Mouse (Mus musculus) thymus, adult 2 months (tissue): ENCODE measurements around the gene Cryz. TPM values are rescaled to one million over a fixed set of nuclear protein-coding genes. Genes with fewer than 3 reads are reported as not detected.

Experiments used
- DNase-seq: peaks from one replicate; pipeline ENCODE4 v3.0.0; 2021
- H3K27ac ChIP-seq: fragments of 200-500 bp; 2 replicates; pipeline ENCODE4 v1.5.1; 2012; ENCODE audit warnings: low read length, control low read depth; ENCODE audit not compliant: control insufficient read depth, insufficient read depth
- H3K27me3 ChIP-seq: fragments of 200-500 bp; 2 replicates; pipeline ENCODE4 v1.6.1; 2012; ENCODE audit warnings: mild to moderate bottlenecking, low read length, moderate library complexity, mixed read lengths; ENCODE audit not compliant: control insufficient read depth, insufficient read depth
- H3K36me3 ChIP-seq: fragments of 200-500 bp; 2 replicates; pipeline ENCODE4 v1.6.1; 2012; ENCODE audit warnings: mild to moderate bottlenecking, low read length, moderate library complexity; ENCODE audit not compliant: control insufficient read depth, insufficient read depth
- H3K4me1 ChIP-seq: fragments of 200-500 bp; replicated peaks from 2 replicates; pipeline ENCODE4 v1.6.1; 2012; ENCODE audit warnings: low read length; ENCODE audit not compliant: control insufficient read depth, insufficient read depth
- H3K4me3 ChIP-seq: fragments of 200-500 bp; 2 replicates; pipeline ENCODE4 v1.5.1; 2012; ENCODE audit warnings: mild to moderate bottlenecking, low read length, control low read depth, moderate library complexity; ENCODE audit not compliant: control insufficient read depth, insufficient read depth
- CTCF ChIP-seq: fragments of 200-500 bp; IDR thresholded peaks from 2 replicates; pipeline ENCODE4 v1.5.1; 2012; ENCODE audit warnings: mild to moderate bottlenecking, control low read depth, low read length, moderate library complexity, borderline replicate concordance; ENCODE audit not compliant: control insufficient read depth, poor library complexity, insufficient read depth; ENCODE audit errors: extremely low read depth
- POLR2A ChIP-seq: fragments of 200-500 bp; IDR thresholded peaks from 2 replicates; pipeline ENCODE4 v1.6.1; 2012; ENCODE audit warnings: mild to moderate bottlenecking, low read length, control low read depth, moderate library complexity; ENCODE audit not compliant: control insufficient read depth, poor library complexity, insufficient read depth; ENCODE audit errors: extremely low read depth
- WGBS: fragments of 180-500 bp; shearing (Covaris S2); methylation state at CpG from one replicate; pipeline ENCODE4 v1.1.7; 2018; 5-methylcytosine and 5-hydroxymethylcytosine counted together
- polyA plus RNA-seq: library from polyadenylated mRNA; depleted of rRNA; stranded (reverse); fragments of >200 nt; gene quantifications from 2 replicates; pipeline ENCODE4 v1.2.3, GENCODE M21; 2012

Cryz gene
- polyA plus RNA-seq, 1 experiment, result 2.3 TPM

DNA sequence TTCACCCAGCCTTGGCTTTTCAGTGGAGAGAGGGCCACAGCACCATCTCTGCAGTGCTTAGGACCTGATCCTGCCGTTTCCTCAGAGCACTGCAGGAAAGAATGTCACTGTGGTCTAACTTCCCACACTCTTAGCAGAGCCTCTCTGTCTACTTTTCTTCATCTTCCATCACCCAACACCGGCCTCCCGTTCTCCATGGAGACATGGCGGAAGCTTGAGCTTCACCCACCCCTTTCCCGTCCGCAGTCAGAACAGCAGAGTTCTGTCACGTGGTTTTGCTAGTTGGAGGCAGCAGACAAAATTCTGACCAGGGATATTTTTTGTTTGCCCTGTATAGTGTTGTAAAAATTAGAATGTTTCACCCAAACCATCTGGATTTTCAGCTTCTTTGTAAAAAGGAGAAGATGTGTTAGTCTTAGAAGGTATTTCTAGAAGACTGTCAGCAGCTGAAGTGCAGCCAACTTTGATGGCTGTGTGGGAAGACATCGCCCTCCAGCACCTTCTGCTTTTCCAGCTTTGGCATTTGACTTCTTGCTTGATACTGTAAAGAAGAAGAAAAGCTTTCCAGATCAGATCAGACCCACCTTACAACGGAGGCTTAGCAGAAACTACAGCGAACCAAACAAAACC is 54.8 kb downstream of the Cryz start:
- Histone ChIP-seq H3K4me3 (no peak overlapping the region), H3K27me3 (no peaks in the 10 kb centered on the region), H3K4me1 (no peaks in the 10 kb centered on the region; the same call in 1 of the 2 replicates), H3K36me3 (no peaks in the 10 kb centered on the region), H3K27ac (no peak overlapping the region)
- DNase-seq, result no peak
- no peak for TF ChIP-seq CTCF
- no peak for TF ChIP-seq POLR2A
- 71% methylated on average over 10 of the region's 10 CpGs for WGBS

DNA sequence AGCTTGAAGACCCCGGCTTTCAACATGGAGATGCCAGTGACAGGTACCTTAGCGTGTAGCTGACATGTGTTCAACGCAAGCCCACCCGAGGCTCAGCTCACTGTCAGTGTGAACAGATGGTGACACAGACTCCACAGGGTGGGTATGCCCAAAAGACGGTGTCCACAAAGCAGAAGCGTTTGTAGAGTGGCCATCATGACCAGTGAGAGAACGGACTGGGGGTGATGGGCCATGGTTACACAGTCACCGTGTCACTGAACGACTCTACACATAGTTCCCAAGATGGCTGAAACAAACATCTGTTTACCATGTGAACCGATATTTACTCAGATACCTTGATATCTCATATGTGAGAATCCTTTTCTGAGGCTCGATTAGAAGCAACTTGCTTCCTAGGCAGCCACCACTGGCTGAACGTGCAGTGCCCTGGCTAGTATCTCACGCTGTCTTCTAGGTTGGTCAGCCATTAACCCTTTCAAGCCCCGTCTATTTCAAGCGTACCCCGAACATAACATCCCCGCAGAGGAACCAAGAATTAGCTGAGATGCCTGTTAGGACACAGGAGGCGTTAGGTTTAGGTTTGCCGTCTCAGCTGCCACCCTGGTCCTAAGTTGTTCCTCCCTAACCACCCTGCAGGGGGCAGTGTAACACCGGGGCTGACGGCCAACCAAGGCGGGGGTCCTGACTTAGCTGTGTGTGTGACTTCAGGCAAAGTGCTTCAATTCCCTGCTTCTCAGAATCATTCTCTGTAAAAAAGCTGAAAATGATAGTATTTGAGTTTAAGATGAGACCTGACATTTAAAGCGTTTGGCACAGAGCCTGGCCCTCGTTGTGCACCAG is 56.3 kb downstream of the Cryz start:
- no peaks in the 10 kb centered on the region for H3K27me3 ChIP-seq
- peak; percentile 68 for DNase-seq
- H3K4me3 ChIP-seq, result no peak overlapping the region
- WGBS, result 52% methylated on average over 24 of the region's 24 CpGs
- no peaks in the 10 kb centered on the region for H3K36me3 ChIP-seq
- peak; percentile 89 for TF ChIP-seq CTCF
- no peak for TF ChIP-seq POLR2A
- no peak overlapping the region for H3K27ac ChIP-seq
- H3K4me1 ChIP-seq, result no peaks in the 10 kb centered on the region; the same call in 1 of the 2 replicates

DNA sequence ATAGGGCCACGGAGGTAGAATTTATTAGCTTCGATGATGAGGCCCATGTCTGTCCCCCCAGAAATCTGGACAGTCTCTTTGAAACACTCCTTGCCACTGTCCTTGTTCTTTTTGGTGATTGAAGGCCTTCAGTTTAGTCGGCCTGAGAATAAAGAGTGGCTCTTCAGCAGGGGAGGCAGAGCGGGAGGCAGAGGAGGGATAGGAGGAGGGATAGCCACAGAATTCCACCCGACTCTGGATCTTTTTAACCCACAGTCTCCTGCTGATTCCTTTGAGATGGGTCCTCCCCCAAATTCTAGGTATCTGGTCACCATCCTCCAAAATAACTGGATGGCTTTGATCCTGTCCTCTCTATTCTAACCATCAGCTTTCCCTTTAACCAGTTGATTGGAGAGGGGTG is 56.9 kb downstream of the Cryz start:
- no peaks in the 10 kb centered on the region for H3K36me3 ChIP-seq
- H3K27ac ChIP-seq, result no peak overlapping the region
- 75% methylated on average over 5 of the region's 5 CpGs for WGBS
- H3K4me3 ChIP-seq, result no peak overlapping the region
- no peaks in the 10 kb centered on the region for H3K27me3 ChIP-seq
- no peak for DNase-seq
- no peaks in the 10 kb centered on the region; the same call in 1 of the 2 replicates for H3K4me1 ChIP-seq
- TF ChIP-seq CTCF (no peak), POLR2A (no peak)

DNA sequence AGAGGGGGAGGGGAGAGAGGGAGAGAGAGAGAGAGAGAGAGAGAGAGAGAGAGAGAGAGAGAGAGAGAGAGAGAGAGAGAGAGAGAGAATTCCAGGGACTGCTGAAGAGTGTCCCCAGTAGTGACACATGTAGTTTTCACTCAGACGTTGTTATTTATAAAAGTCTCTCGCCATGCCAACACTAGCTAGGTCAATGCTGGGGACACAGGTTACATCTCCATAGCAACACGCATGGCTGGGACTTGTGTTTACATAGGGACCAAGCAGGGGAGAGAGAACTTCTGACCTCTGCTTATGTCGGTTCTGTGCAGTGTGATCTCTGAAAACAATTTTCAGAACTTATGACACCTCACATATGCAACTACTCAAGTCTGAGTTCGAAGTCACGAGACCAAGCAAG is 57.8 kb downstream of the Cryz start:
- TF ChIP-seq CTCF (no peak), POLR2A (no peak)
- no peak overlapping the region for H3K4me3 ChIP-seq
- no peak for DNase-seq
- WGBS, result 85% methylated on average over 6 of the region's 6 CpGs
- H3K27ac ChIP-seq, result no peak overlapping the region
- H3K36me3 ChIP-seq, result no peaks in the 10 kb centered on the region
- no peaks in the 10 kb centered on the region; the same call in 1 of the 2 replicates for H3K4me1 ChIP-seq
- H3K27me3 ChIP-seq, result no peaks in the 10 kb centered on the region

DNA sequence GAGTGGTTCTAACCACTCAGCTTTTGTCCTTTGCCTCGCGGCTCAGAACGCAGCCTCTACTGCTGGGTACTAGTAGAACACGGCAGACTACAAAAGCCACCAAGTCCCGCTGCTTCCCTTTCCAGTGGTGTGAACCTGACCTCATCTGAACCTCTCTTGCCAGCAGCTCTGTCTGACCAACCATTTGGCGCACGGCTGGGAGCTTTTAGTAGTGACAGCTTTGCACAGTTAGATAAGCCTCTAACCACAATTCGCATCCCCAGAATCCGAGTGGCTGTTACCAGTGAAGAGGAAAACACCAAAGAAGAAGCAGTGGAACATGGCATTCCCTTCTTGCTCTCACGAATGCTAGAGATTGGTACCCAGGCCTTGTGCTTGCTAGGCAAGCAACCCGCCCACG is 58.4 kb downstream of the Cryz start:
- 75% methylated on average over 12 of the region's 12 CpGs for WGBS
- no peak for TF ChIP-seq POLR2A
- TF ChIP-seq CTCF, result no peak
- DNase-seq, result no peak
- H3K27ac ChIP-seq, result no peak overlapping the region
- no peaks in the 10 kb centered on the region; the same call in 1 of the 2 replicates for H3K4me1 ChIP-seq
- H3K36me3 ChIP-seq, result no peaks in the 10 kb centered on the region
- no peaks in the 10 kb centered on the region for H3K27me3 ChIP-seq
- no peak overlapping the region for H3K4me3 ChIP-seq

DNA sequence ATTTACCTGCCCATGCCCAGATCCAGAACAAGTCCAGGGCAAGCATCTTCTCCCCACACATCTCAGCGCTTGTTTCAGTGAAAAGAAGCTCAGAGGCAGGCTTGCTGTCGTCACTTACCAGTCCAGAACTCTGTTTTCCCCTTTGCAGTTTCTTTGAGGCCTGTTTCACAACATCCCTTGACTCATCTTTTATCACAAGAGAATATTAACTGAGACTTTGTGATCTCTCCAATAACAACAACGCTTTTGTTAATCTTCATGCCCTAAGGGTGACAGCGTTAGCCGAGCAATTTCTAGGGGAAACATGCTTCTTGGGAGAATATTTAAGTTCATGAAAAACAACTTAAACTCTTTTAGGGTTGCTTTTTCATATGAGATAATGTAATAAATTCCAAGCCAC is 59.2 kb downstream of the Cryz start:
- WGBS, result 91% methylated on average over 5 of the region's 5 CpGs

DNA sequence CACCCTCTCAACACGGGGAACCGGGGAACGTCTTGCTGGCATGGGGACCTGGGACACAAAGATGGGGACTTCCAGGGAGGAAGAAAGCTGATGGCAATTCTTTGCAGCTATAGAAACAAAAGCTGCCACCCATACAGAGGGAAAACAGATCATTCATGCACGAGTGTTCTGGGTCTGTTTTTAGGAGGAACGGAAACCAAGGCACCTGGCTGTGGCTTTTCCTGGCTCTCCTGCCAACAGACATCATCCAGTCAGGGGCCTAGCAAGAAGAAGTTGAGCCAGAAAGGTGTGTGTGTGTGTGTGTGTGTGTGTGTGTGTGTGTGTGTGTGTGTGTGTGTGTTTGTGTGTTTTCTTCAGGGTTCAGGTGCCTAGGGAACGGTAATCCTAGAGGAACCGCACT is 67.0 kb downstream of the Cryz start, which contains the start of gene Erich3:
TSS of gene Erich3 (plus strand) at position 315 of the 400 bp plus-strand sequence.
- Histone ChIP-seq H3K27me3 (no peaks in the 10 kb centered on the region), H3K36me3 (no peaks in the 10 kb centered on the region), H3K27ac (peak within 1 kb of the TSS; percentile 76), H3K4me1 (peaks cover 19% of the 10 kb centered on the region), H3K4me3 (no peak within 1 kb of the TSS)
- DNase-seq, result no peak
- TF ChIP-seq CTCF, result no peak
- no peak for TF ChIP-seq POLR2A
- WGBS, result 34% methylated on average over 7 of the region's 7 CpGs

More for the DNA sequence above, 59.2 kb downstream of the Cryz start:
- Histone ChIP-seq H3K27me3 (no peaks in the 10 kb centered on the region), H3K4me1 (no peaks in the 10 kb centered on the region; the same call in 1 of the 2 replicates), H3K27ac (no peak overlapping the region), H3K36me3 (no peaks in the 10 kb centered on the region), H3K4me3 (no peak overlapping the region)
- no peak for DNase-seq
- TF ChIP-seq POLR2A, result no peak
- TF ChIP-seq CTCF, result no peak
